Mouse (Mus musculus) intestine, embryonic 15.5 days (tissue): ENCODE data around the gene Tagln. TPM values are rescaled to one million over a fixed set of nuclear protein-coding genes. Genes with fewer than 3 reads are reported as not detected.

Experiments used
- polyA plus RNA-seq: library from polyadenylated mRNA; unstranded; fragments of >200 nt; fragmentation: Nextera tagmentation; extraction: Ambion mirVana; gene quantifications from 2 replicates; pipeline ENCODE4 v1.2.1, GENCODE M21; 2015

The Tagln gene
- polyA plus RNA-seq, 1 experiment from 2014 or later: 304 TPM

Other genes starting within 250 kb of the Tagln start
- 21.1 and 24.9 TPM in 2 replicates for gene Cep164, start 107.4 kb downstream of the Tagln start, polyA plus RNA-seq
- gene Bace1, start 97.5 kb downstream of the Tagln start, polyA plus RNA-seq: 20.8 and 22.5 TPM in 2 replicates
- gene Pcsk7, start 29.6 kb downstream of the Tagln start, polyA plus RNA-seq: 18.5 and 20.2 TPM in 2 replicates
- gene Rnf214, start 29.1 kb downstream of the Tagln start, polyA plus RNA-seq: 36.2 and 36.9 TPM in 2 replicates
- 36.3 and 39.6 TPM in 2 replicates for gene Sidt2, start 19.2 kb upstream of the Tagln start, polyA plus RNA-seq
- 137 and 141 TPM in 2 replicates for gene Pafah1b2, start 76.6 kb upstream of the Tagln start, polyA plus RNA-seq
- gene Sik3, start 76.8 kb upstream of the Tagln start, polyA plus RNA-seq: 12.4 and 13.2 TPM in 2 replicates